In genomic region chr16:31498336-31498735, GRCm38 (mm10) we compare ENCODE assay signal across 21 mouse cellular contexts.
A peak's percentile ranks its signal among the peaks of the same experiment; 100 is the strongest.
DNase-seq lines count a peak whose midpoint lies in the region; ATAC-seq and TF ChIP-seq lines count a peak whose summit lies in the region.
"Had no signal": no experiment of that assay in that cellular context is flagged by ENCODE, and none has a peak within 500 bp of the region (broad histone marks: within the 10 kb centered on the region; RNA-seq: fewer than 3 reads in every experiment).

No protein-coding gene starts in this region.

- H3K36me3 ChIP-seq in forebrain, embryonic 13.5 days (ENCODE audit: poor library complexity, severe bottlenecking) = no peaks in the 10 kb centered on the region
- H3K36me3 ChIP-seq in forebrain, embryonic 10.5 days (replicated peaks) = no peaks in the 10 kb centered on the region
- no peaks in the 10 kb centered on the region for H3K36me3 ChIP-seq in embryonic facial prominence, embryonic 15.5 days
- no peaks in the 10 kb centered on the region for H3K36me3 ChIP-seq in limb, embryonic 12.5 days
- H3K36me3 ChIP-seq in liver, postnatal 0 days (replicated peaks; ENCODE audit: insufficient read depth, low read length) = no peaks in the 10 kb centered on the region
- H3K36me3 ChIP-seq: G1E; heart, embryonic 13.5 days; hindbrain, embryonic 15.5 days had no signal

- H3K9ac ChIP-seq in forebrain, embryonic 13.5 days = no peak overlapping the region
- no peak overlapping the region for H3K9ac ChIP-seq in embryonic facial prominence, embryonic 15.5 days
- H3K9ac ChIP-seq in limb, embryonic 12.5 days (replicated peaks) = no peak overlapping the region
- no peak overlapping the region for H3K9ac ChIP-seq in liver, postnatal 0 days (replicated peaks)
- H3K9ac ChIP-seq: heart, embryonic 13.5 days; hindbrain, embryonic 15.5 days had no signal

- 91% methylated on average over 4 of the region's 4 CpGs for WGBS in forebrain, embryonic 13.5 days
- WGBS in forebrain, embryonic 10.5 days = 89% methylated on average over 4 of the region's 4 CpGs
- WGBS in embryonic facial prominence, embryonic 15.5 days = 83% methylated on average over 4 of the region's 4 CpGs
- 79% methylated on average over 4 of the region's 4 CpGs for WGBS in limb, embryonic 12.5 days
- WGBS in liver, postnatal 0 days (ENCODE audit: insufficient replicate concordance) = 61% methylated on average over 4 of the region's 4 CpGs

- ATAC-seq in forebrain, embryonic 13.5 days = no peak
- ATAC-seq in embryonic facial prominence, embryonic 15.5 days (ENCODE audit: insufficient number of reproducible peaks, low FRiP score, low TSS enrichment, low read depth) = no peak
- no peak for ATAC-seq in limb, embryonic 12.5 days (ENCODE audit: insufficient number of reproducible peaks, insufficient read depth, low FRiP score, low TSS enrichment, low read depth)
- no peak for ATAC-seq in liver, postnatal 0 days
- ATAC-seq: CD4-positive, CD25-positive, alpha-beta regulatory T cell, adult 4 months; intestine, embryonic 16.5 days had no signal

- H3K27ac ChIP-seq in forebrain, embryonic 13.5 days = peak overlapping the region; percentile 91; the same call in 1 of the 2 replicates
- H3K27ac ChIP-seq in forebrain, embryonic 10.5 days = no peak overlapping the region
- peak overlapping the region; percentile 22; the same call in 1 of the 2 replicates for H3K27ac ChIP-seq in embryonic facial prominence, embryonic 15.5 days (replicated peaks)
- 0 out of 2 replicates have a peak overlapping the region, but pooled peaks have one; percentile 54 for H3K27ac ChIP-seq in limb, embryonic 12.5 days
- no peak overlapping the region for H3K27ac ChIP-seq in liver, postnatal 0 days (ENCODE audit: low read depth)
- H3K27ac ChIP-seq: gastrocnemius, adult 2 months; heart, embryonic 13.5 days had no signal

- TF ChIP-seq EP300 in liver, postnatal 0 days (IDR thresholded peaks at IDR 0.05; ENCODE audit: low read depth) = no peak

- peaks cover 54% of the 10 kb centered on the region for H3K4me1 ChIP-seq in forebrain, embryonic 13.5 days
- peaks cover 76% of the 10 kb centered on the region for H3K4me1 ChIP-seq in forebrain, embryonic 10.5 days
- peaks cover 71% of the 10 kb centered on the region for H3K4me1 ChIP-seq in embryonic facial prominence, embryonic 15.5 days
- peaks cover 69% of the 10 kb centered on the region for H3K4me1 ChIP-seq in limb, embryonic 12.5 days (replicated peaks)
- no peaks in the 10 kb centered on the region for H3K4me1 ChIP-seq in liver, postnatal 0 days (ENCODE audit: insufficient read depth)

- no peak overlapping the region for H3K4me3 ChIP-seq in forebrain, embryonic 13.5 days
- no peak overlapping the region for H3K4me3 ChIP-seq in forebrain, embryonic 10.5 days
- H3K4me3 ChIP-seq in embryonic facial prominence, embryonic 15.5 days (replicated peaks) = no peak overlapping the region
- H3K4me3 ChIP-seq in limb, embryonic 12.5 days (replicated peaks) = no peak overlapping the region
- no peak overlapping the region for H3K4me3 ChIP-seq in liver, postnatal 0 days (ENCODE audit: low read depth, low read length)
- H3K4me3 ChIP-seq: gastrocnemius, adult 2 months; heart, embryonic 13.5 days; hindbrain, embryonic 15.5 days had no signal

- no peak for DNase-seq in forebrain, embryonic 10.5 days (ENCODE audit: extremely low spot score, low spot score)
- peak; percentile 62 for DNase-seq in 3T3-L1 (ENCODE audit: low read depth, low spot score)
- no peak for DNase-seq in liver, postnatal 0 days
- no peak for DNase-seq in Muller cell, postnatal 12 days (ENCODE audit: inconsistent ontology term)
- DNase-seq in kidney, adult 9 months = no peak
- DNase-seq: B cell, adult 2 months; cerebellum, adult 11-12 months; cerebellum, adult 9-10 months; cerebellum, postnatal 25 days; gastrocnemius, adult 2 months; gastrocnemius, postnatal 25 days; heart, postnatal 36 days; kidney, adult 2 months had no signal

- no peaks in the 10 kb centered on the region for H3K27me3 ChIP-seq in forebrain, embryonic 13.5 days
- peaks cover 43% of the 10 kb centered on the region for H3K27me3 ChIP-seq in forebrain, embryonic 10.5 days (ENCODE audit: poor library complexity, severe bottlenecking)
- H3K27me3 ChIP-seq in embryonic facial prominence, embryonic 15.5 days = no peaks in the 10 kb centered on the region
- H3K27me3 ChIP-seq in limb, embryonic 12.5 days = no peaks in the 10 kb centered on the region
- H3K27me3 ChIP-seq in liver, postnatal 0 days (ENCODE audit: insufficient read depth, low read length) = no peaks in the 10 kb centered on the region
- H3K27me3 ChIP-seq: heart, embryonic 13.5 days; hindbrain, embryonic 15.5 days had no signal

- no peaks in the 10 kb centered on the region for H3K9me3 ChIP-seq in forebrain, embryonic 13.5 days (replicated peaks)
- H3K9me3 ChIP-seq in forebrain, embryonic 10.5 days = no peaks in the 10 kb centered on the region
- no peaks in the 10 kb centered on the region for H3K9me3 ChIP-seq in embryonic facial prominence, embryonic 15.5 days (replicated peaks)
- H3K9me3 ChIP-seq in limb, embryonic 12.5 days = no peaks in the 10 kb centered on the region
- H3K9me3 ChIP-seq in liver, postnatal 0 days (ENCODE audit: low read length) = no peaks in the 10 kb centered on the region
- H3K9me3 ChIP-seq: G1E; heart, embryonic 13.5 days; hindbrain, embryonic 15.5 days had no signal

- TF ChIP-seq CTCF in liver, postnatal 0 days (IDR thresholded peaks at IDR 0.05; ENCODE audit: low read depth) = no peak

- no peak overlapping the region for H3K4me2 ChIP-seq in forebrain, embryonic 13.5 days
- H3K4me2 ChIP-seq in embryonic facial prominence, embryonic 15.5 days (replicated peaks) = no peak overlapping the region
- H3K4me2 ChIP-seq in limb, embryonic 12.5 days = no peak overlapping the region
- H3K4me2 ChIP-seq in liver, postnatal 0 days (ENCODE audit: low read depth, low read length) = no peak overlapping the region
- H3K4me2 ChIP-seq: heart, embryonic 13.5 days; hindbrain, embryonic 15.5 days had no signal

Comparison
In these comparisons a context has a peak if more than half of its experiments do, and no peak if none do; other contexts are left out.
1. H3K27ac ChIP-seq: peak in forebrain, embryonic 13.5 days (single experiment), embryonic facial prominence, embryonic 15.5 days (single experiment) and limb, embryonic 12.5 days (single experiment); none in forebrain, embryonic 10.5 days (single experiment) and liver, postnatal 0 days (single experiment).